Mouse (Mus musculus): ENCODE data around the gene Hist1h2bk. TPM values are rescaled to one million over a fixed set of nuclear protein-coding genes. Genes with fewer than 3 reads are reported as not detected.
"Not testable (repeated sequence)": the region's sequence is repeated elsewhere in the genome, so short reads cannot be mapped to it uniquely, and the experiment has no call there.

The Hist1h2bk gene
- polyA plus RNA-seq, 1 experiment from 2014 or later = 6.6 TPM

DNA sequence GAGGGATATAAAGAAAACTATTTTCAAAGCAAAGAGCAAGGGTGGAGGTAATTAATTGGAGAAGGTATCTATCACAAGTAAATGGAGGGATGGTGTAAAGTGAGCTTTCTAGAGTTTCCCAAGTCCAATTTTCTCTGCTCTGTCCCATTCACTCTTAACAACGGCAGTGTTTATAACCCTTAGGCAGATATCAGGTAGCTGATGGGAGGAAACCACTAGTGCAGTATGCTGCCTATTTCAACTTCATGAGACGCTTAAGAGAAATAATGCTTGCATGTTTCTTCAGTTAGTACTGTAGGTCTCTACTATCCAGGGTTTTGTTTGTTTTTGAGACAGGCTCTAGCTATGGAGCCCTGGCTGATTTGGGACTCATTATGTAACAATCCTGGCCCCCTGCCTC, 1.7 kb downstream of the Hist1h2bk start:
- Histone ChIP-seq H3K27me3 (ENCODE audit: insufficient read depth, poor library complexity, severe bottlenecking) (no peaks in the 10 kb centered on the region), H3K4me1 (replicated peaks) (peaks cover 47% of the 10 kb centered on the region), H3K36me3 (no peaks in the 10 kb centered on the region), H3K4me3 (peak overlapping the region; percentile 56; the same call in 1 of the 2 replicates), H3K9me3 (no peaks in the 10 kb centered on the region), H3K27ac (peak overlapping the region; percentile 94)
- 81% methylated on average over 2 of the region's 2 CpGs for WGBS
- DNase-seq (ENCODE audit: low spot score) = no peak

GRCm38 (mm10) chr13:22039364-22039763, 3.7 kb downstream of the Hist1h2bk start:
- H3K9me3 ChIP-seq = no peaks in the 10 kb centered on the region
- H3K4me1 ChIP-seq (replicated peaks) = peaks cover 45% of the 10 kb centered on the region
- H3K27me3 ChIP-seq (ENCODE audit: insufficient read depth, poor library complexity, severe bottlenecking) = no peaks in the 10 kb centered on the region
- H3K36me3 ChIP-seq = no peaks in the 10 kb centered on the region
- 63% methylated on average over 5 of the region's 5 CpGs for WGBS
- H3K4me3 ChIP-seq = peak overlapping the region; percentile 57; the same call in 1 of the 2 replicates
- no peak for DNase-seq (ENCODE audit: low spot score)
- peak overlapping the region; percentile 94 for H3K27ac ChIP-seq

GRCm38 (mm10) chr13:22039951-22040463, 4.3 kb downstream of the Hist1h2bk start:
- Histone ChIP-seq H3K4me1 (replicated peaks) (peaks cover 44% of the 10 kb centered on the region), H3K36me3 (no peaks in the 10 kb centered on the region), H3K27me3 (ENCODE audit: insufficient read depth, poor library complexity, severe bottlenecking) (no peaks in the 10 kb centered on the region), H3K4me3 (peak overlapping the region; percentile 57), H3K9me3 (no peaks in the 10 kb centered on the region), H3K27ac (peak overlapping the region; percentile 94)
- no peak for DNase-seq (ENCODE audit: low spot score)
- WGBS = 10% methylated on average over 2 of the region's 2 CpGs

DNA sequence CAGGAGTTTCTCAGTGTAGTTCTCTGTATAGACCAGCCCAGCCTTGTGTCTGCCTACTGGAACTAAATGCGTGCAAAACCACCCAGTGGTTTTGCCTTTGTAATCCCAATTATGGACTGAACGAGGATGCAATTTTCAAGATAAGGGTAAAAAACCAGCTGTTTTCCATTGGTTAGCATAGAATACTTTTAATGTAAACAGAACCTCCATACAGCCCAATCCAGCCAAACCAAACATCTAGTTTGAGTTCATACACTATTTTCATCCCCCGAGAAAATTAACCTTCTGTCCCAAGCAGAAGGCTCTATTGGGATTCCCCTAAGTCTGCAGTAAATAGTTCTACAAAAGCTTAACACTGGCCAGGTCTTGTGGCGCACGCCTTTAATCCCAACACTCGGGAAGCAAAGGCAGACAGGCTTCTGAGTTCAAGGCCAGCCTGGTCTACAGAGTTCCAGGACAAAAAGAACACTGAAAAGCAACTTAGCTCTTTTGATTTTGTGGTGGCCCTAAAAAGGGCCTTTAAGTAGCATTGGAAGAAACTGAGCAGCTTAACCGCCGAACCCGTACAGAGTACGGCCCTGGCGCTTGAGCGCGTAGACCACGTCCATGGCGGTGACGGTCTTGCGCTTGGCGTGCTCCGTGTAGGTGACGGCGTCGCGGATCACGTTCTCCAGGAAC, 4.9 kb downstream of the Hist1h2bk start:
- no peaks in the 10 kb centered on the region for H3K36me3 ChIP-seq
- H3K9me3 ChIP-seq = no peaks in the 10 kb centered on the region
- H3K27me3 ChIP-seq (ENCODE audit: insufficient read depth, poor library complexity, severe bottlenecking) = no peaks in the 10 kb centered on the region
- WGBS = under 1% methylated on average over 24 of the region's 24 CpGs
- H3K4me1 ChIP-seq (replicated peaks) = peaks cover 46% of the 10 kb centered on the region
- peak overlapping the region; percentile 57 for H3K4me3 ChIP-seq
- peak; percentile 63 for DNase-seq (ENCODE audit: low spot score)
- H3K27ac ChIP-seq = peak overlapping the region; percentile 94

DNA sequence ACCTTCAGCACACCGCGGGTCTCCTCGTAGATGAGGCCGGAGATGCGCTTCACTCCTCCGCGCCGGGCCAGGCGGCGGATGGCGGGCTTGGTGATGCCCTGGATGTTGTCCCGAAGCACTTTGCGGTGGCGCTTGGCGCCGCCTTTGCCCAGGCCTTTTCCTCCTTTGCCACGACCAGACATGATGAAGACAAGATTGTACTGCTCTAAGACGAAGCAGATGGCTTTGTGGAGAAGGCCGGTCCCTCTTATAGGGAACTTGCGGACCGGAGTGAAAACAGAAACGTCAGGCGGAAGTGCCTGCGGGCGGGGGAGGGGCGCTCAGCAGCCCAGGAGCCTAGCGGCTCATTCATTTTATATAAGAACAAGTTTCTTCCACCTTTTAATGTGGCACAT, 5.5 kb downstream of the Hist1h2bk start, which contains the start of gene Hist1h4i:
TSS of gene Hist1h4i (minus strand) at position 221 of the 395 bp plus-strand sequence.
- H3K4me1 ChIP-seq (replicated peaks) = peaks cover 45% of the 10 kb centered on the region
- H3K9me3 ChIP-seq; H3K27me3 ChIP-seq (ENCODE audit: insufficient read depth, poor library complexity, severe bottlenecking); H3K36me3 ChIP-seq: not testable (repeated sequence)
- under 1% methylated on average over 27 of the region's 27 CpGs for WGBS
- peak within 1 kb of the TSS; percentile 94 for H3K27ac ChIP-seq
- peak; percentile 95 for DNase-seq (ENCODE audit: low spot score)
- peak within 1 kb of the TSS; percentile 57 for H3K4me3 ChIP-seq

DNA sequence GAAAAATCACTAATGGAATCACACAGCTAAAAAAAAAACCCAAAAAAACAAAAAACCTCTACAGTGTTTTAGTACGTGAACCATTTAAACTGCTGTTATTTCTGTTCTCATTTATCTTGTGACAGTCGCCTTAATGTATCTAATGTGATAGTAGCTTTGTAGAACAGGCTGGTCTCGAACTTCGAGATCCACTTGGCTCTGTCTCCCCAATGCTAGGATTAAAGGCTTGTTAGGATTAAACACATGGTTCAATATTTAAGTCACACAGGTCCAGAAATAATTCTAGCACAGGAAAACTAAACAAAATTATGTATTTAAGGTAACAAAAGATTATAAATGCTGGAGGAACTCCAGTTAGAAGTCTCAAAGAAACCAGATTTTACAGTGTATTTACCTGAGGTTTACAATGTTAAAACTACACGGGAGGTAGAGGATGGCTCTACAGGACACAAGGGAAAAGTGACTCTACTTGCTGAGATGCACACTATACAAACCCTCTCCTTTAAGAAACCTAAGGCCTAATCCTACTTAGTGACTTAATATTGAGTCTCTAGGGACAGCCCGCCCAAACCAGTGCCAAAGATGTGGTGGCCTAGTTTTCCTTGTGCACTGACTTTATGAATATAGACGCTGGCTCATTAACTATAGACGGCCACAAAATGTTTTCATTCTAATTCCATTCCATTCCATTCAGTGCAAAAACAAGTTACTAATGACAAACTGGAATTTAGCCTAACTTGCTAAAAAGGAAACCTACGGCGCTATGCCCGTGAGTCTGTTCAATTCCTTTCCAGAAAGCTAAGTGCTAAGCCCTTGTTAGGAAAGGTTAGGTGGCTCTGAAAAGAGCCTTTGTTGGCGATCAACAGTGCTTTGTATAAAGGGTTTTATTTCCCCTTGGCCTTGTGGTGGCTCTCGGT, 6.2 kb downstream of the Hist1h2bk start:
- peak overlapping the region; percentile 57 for H3K4me3 ChIP-seq
- 3% methylated on average over 13 of the region's 13 CpGs for WGBS
- H3K9me3 ChIP-seq = no peaks in the 10 kb centered on the region
- peak; percentile 31 for DNase-seq (ENCODE audit: low spot score)
- no peaks in the 10 kb centered on the region for H3K27me3 ChIP-seq (ENCODE audit: insufficient read depth, poor library complexity, severe bottlenecking)
- no peaks in the 10 kb centered on the region for H3K36me3 ChIP-seq
- peaks cover 37% of the 10 kb centered on the region for H3K4me1 ChIP-seq (replicated peaks)
- peak overlapping the region; percentile 94 for H3K27ac ChIP-seq

- not testable (repeated sequence) for H3K9me3 ChIP-seq; H3K27me3 ChIP-seq (ENCODE audit: insufficient read depth, poor library complexity, severe bottlenecking); H3K36me3 ChIP-seq
- under 1% methylated on average over 54 of the region's 80 CpGs for WGBS
- DNase-seq (ENCODE audit: low spot score) = peak; percentile 89
- peak within 1 kb of the TSS; percentile 94 for H3K27ac ChIP-seq
- peaks cover 34% of the 10 kb centered on the region for H3K4me1 ChIP-seq (replicated peaks)
- H3K4me3 ChIP-seq = peak within 1 kb of the TSS; percentile 57
Observed at GRCm38 (mm10) chr13:22042568-22043502, 7.2 kb downstream of the Hist1h2bk start, which contains the start of the genes Hist1h2ag and Hist1h2bj. TSS of gene Hist1h2ag (minus strand) at chr13:22042944. TSS of gene Hist1h2bj (plus strand) at chr13:22043214.

- peak; percentile 32 for DNase-seq (ENCODE audit: low spot score)
- Histone ChIP-seq H3K36me3 (no peaks in the 10 kb centered on the region), H3K27ac (peak overlapping the region; percentile 85), H3K4me1 (replicated peaks) (peaks cover 34% of the 10 kb centered on the region), H3K9me3 (no peaks in the 10 kb centered on the region), H3K27me3 (ENCODE audit: insufficient read depth, poor library complexity, severe bottlenecking) (no peaks in the 10 kb centered on the region), H3K4me3 (peak overlapping the region; percentile 54)
- 2% methylated on average over 14 of the region's 14 CpGs for WGBS
Observed at GRCm38 (mm10) chr13:22043503-22044431, 8.1 kb downstream of the Hist1h2bk start.

GRCm38 (mm10) chr13:22044432-22045155, 8.9 kb downstream of the Hist1h2bk start:
- 87% methylated on average over 6 of the region's 6 CpGs for WGBS
- peaks cover 35% of the 10 kb centered on the region for H3K4me1 ChIP-seq (replicated peaks)
- no peak overlapping the region; the same call in 1 of the 2 replicates for H3K27ac ChIP-seq
- no peaks in the 10 kb centered on the region for H3K27me3 ChIP-seq (ENCODE audit: insufficient read depth, poor library complexity, severe bottlenecking)
- no peaks in the 10 kb centered on the region for H3K9me3 ChIP-seq
- H3K36me3 ChIP-seq = no peaks in the 10 kb centered on the region
- H3K4me3 ChIP-seq = peak overlapping the region; percentile 54
- DNase-seq (ENCODE audit: low spot score) = no peak

DNA sequence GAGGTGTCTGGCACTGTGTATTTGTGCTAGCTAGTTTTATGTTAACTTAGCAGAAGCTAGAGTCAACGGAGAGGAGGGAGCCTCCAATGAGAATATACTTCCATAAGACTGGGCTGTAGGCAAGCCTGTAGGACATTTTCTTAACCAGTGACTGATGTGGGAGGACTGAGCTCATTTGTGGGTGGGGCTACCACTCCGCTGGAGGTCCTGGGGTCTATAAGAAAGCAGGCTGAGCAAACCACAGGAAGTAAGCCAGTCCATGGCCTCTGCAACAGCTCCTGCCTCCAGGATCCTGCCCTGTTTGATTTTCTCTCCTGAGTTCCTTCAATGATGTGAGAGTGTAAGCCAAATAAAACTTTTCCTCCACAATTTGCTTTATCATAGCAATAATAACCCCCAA, 9.6 kb downstream of the Hist1h2bk start:
- no peaks in the 10 kb centered on the region for H3K27me3 ChIP-seq (ENCODE audit: insufficient read depth, poor library complexity, severe bottlenecking)
- H3K4me1 ChIP-seq (replicated peaks) = peaks cover 34% of the 10 kb centered on the region
- no peaks in the 10 kb centered on the region for H3K36me3 ChIP-seq
- WGBS = 69% methylated on average over 2 of the region's 2 CpGs
- no peak overlapping the region for H3K4me3 ChIP-seq
- H3K9me3 ChIP-seq = no peaks in the 10 kb centered on the region
- no peak overlapping the region for H3K27ac ChIP-seq
- no peak for DNase-seq (ENCODE audit: low spot score)

GRCm38 (mm10) chr13:22049041-22049440, 13.4 kb downstream of the Hist1h2bk start:
- Histone ChIP-seq H3K27ac (no peak overlapping the region), H3K27me3 (ENCODE audit: insufficient read depth, poor library complexity, severe bottlenecking) (no peaks in the 10 kb centered on the region), H3K36me3 (no peaks in the 10 kb centered on the region), H3K4me1 (replicated peaks) (peaks cover 16% of the 10 kb centered on the region), H3K4me3 (no peak overlapping the region), H3K9me3 (no peaks in the 10 kb centered on the region)
- WGBS = 65% methylated on average over 2 of the region's 2 CpGs
- DNase-seq (ENCODE audit: low spot score) = no peak

Data from hindbrain, embryonic 10.5 days (tissue).